13 mouse cellular contexts compared by ENCODE assay signal in the genomic region with DNA sequence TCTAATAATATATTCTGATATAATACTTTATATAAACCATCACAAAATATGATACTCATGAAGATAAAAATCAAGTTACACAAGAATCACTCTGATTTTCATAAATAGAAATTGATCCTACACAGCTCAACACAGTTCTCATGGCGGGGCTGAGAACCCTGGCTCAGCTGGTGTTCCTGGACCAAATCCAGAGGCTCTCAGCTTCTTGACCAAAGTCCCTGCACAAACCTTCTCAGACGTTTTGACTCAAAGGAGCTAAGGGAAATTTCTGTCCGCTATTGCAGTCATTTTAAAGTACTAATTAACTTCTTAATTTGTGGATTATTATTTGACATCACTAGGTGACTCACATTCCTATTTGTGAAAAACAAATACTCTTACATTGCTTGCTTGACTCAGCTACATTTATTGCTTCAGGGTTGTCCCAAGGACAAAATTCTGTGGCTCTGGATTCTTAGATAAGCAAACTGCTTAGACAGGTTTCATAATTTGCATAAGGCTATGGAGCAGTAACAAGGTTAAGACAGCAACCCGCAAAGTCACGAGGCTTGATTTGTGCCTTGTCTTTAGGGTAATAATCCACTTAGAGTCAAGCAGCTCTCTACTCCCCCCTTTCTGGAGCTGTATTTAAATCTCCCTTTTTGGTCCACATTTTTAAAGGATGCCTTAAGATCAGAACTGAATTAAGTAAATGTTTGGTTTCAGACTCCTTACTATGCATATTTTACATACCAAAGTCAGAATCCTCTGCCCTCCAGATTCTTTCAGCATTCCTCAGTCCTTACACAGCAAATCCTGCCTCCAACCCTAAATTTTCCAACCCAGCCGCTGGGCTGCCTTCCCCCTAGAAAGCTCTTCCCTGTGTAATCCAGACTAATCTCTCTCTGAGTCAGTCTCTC. TPM values are rescaled to one million over a fixed set of nuclear protein-coding genes. Genes with fewer than 3 reads are reported as not detected.
DNase-seq lines count a peak whose midpoint lies in the region; ATAC-seq and TF ChIP-seq lines count a peak whose summit lies in the region.
"Had no signal": no experiment of that assay in that cellular context is flagged by ENCODE, and none has a peak within 500 bp of the region (broad histone marks: within the 10 kb centered on the region; RNA-seq: fewer than 3 reads in every experiment).

No protein-coding gene starts in this region.

- H3K9me3 ChIP-seq in stomach, postnatal 0 days (ENCODE audit: control insufficient read depth, low read length), result no peaks in the 10 kb centered on the region
- H3K9me3 ChIP-seq: embryonic facial prominence, embryonic 13.5 days; liver, embryonic 15.5 days had no signal

- no peak for TF ChIP-seq EP300 in stomach, postnatal 0 days (optimal IDR thresholded peaks at IDR 0.05)

- no peaks in the 10 kb centered on the region for H3K36me3 ChIP-seq in stomach, postnatal 0 days (ENCODE audit: control insufficient read depth, insufficient read depth, low read length)
- H3K36me3 ChIP-seq: embryonic facial prominence, embryonic 13.5 days; liver, embryonic 15.5 days had no signal

- H3K27ac ChIP-seq in stomach, postnatal 0 days (replicated peaks), result no peak overlapping the region
- H3K27ac ChIP-seq: embryonic facial prominence, embryonic 13.5 days; liver, embryonic 15.5 days had no signal

- 6% methylated on average over 6 of the region's 6 CpGs for WGBS in stomach, postnatal 0 days

- H3K9ac ChIP-seq in stomach, postnatal 0 days (ENCODE audit: low read length), result no peak overlapping the region
- H3K9ac ChIP-seq: embryonic facial prominence, embryonic 13.5 days; liver, embryonic 15.5 days had no signal

- peak; percentile 13 for DNase-seq in adrenal gland, adult 8-10 months
- no peak for DNase-seq in adrenal gland, adult 18-20 months (ENCODE audit: low spot score in 2 of 2)
- DNase-seq in ovary, adult 18-20 months (ENCODE audit: low spot score), result peak; percentile 5
- DNase-seq in ovary, postnatal 10 days (ENCODE audit: low spot score), result no peak
- DNase-seq in kidney, postnatal 14 days, result peak; percentile 57
- DNase-seq in stomach, postnatal 0 days (ENCODE audit: low spot score), result no peak
- no peak for DNase-seq in thymus, postnatal 14 days
- DNase-seq in layer of hippocampus, postnatal 14 days (ENCODE audit: low spot score in 2 of 2), result no peak
- DNase-seq: gastrocnemius, postnatal 25 days; right cerebral cortex, postnatal 14 days had no signal

- H3K27me3 ChIP-seq in stomach, postnatal 0 days (ENCODE audit: control insufficient read depth, insufficient read depth, low read length), result no peaks in the 10 kb centered on the region
- H3K27me3 ChIP-seq: embryonic facial prominence, embryonic 13.5 days; liver, embryonic 15.5 days had no signal

- H3K4me3 ChIP-seq in stomach, postnatal 0 days (ENCODE audit: low read depth, low read length), result no peak overlapping the region
- H3K4me3 ChIP-seq: embryonic facial prominence, embryonic 13.5 days; liver, embryonic 15.5 days had no signal

- no peak for TF ChIP-seq CTCF in stomach, postnatal 0 days (IDR thresholded peaks at IDR 0.05; ENCODE audit: low read depth)

- H3K4me2 ChIP-seq in stomach, postnatal 0 days (replicated peaks; ENCODE audit: low read depth), result no peak overlapping the region
- H3K4me2 ChIP-seq: embryonic facial prominence, embryonic 13.5 days; liver, embryonic 15.5 days had no signal

- ATAC-seq in stomach, postnatal 0 days (ENCODE audit: low FRiP score, low TSS enrichment), result peak; percentile 75
- ATAC-seq: inflammation-experienced regulatory T-cells, adult 6 months had no signal

- no peaks in the 10 kb centered on the region for H3K4me1 ChIP-seq in stomach, postnatal 0 days (replicated peaks; ENCODE audit: control insufficient read depth, insufficient read depth)
- H3K4me1 ChIP-seq: embryonic facial prominence, embryonic 13.5 days; liver, embryonic 15.5 days had no signal

RNA-seq across cellular contexts. Expression of gene Atxn7l3b, which starts 45.8 kb away (rescaled TPM):
- 10 to 100 TPM; 58.9 to 87.1 (median 64.0) TPM for total RNA-seq in adrenal gland, adult 8-10 months (2022)
- total RNA-seq in adrenal gland, adult 18-20 months (2021), result 10 to 100 TPM; 66.0 to 80.3 TPM
- 143 and 148 TPM in 2 replicates for polyA plus RNA-seq in stomach, postnatal 0 days (2015; fragmentation: Nextera tagmentation; extraction: Ambion mirVana)
- 100 to 1,000 TPM; 246 to 254 TPM for total RNA-seq in layer of hippocampus, postnatal 14 days (2021)

Comparison
In these comparisons a context has a peak if more than half of its experiments do, and no peak if none do; other contexts are left out.
1. DNase-seq: peak in adrenal gland, adult 8-10 months (single experiment), ovary, adult 18-20 months (single experiment) and kidney, postnatal 14 days (single experiment); none in adrenal gland, adult 18-20 months (0 of 2), ovary, postnatal 10 days (single experiment), stomach, postnatal 0 days (single experiment), thymus, postnatal 14 days (single experiment) and layer of hippocampus, postnatal 14 days (0 of 2).